Mouse (Mus musculus): ENCODE data around the gene Tsen2. TPM values are rescaled to one million over a fixed set of nuclear protein-coding genes. Genes with fewer than 3 reads are reported as not detected.

The Tsen2 gene
- total and polyA plus RNA-seq, 3 experiments, result 3.1 to 13.8 (median 8.0) TPM

DNA sequence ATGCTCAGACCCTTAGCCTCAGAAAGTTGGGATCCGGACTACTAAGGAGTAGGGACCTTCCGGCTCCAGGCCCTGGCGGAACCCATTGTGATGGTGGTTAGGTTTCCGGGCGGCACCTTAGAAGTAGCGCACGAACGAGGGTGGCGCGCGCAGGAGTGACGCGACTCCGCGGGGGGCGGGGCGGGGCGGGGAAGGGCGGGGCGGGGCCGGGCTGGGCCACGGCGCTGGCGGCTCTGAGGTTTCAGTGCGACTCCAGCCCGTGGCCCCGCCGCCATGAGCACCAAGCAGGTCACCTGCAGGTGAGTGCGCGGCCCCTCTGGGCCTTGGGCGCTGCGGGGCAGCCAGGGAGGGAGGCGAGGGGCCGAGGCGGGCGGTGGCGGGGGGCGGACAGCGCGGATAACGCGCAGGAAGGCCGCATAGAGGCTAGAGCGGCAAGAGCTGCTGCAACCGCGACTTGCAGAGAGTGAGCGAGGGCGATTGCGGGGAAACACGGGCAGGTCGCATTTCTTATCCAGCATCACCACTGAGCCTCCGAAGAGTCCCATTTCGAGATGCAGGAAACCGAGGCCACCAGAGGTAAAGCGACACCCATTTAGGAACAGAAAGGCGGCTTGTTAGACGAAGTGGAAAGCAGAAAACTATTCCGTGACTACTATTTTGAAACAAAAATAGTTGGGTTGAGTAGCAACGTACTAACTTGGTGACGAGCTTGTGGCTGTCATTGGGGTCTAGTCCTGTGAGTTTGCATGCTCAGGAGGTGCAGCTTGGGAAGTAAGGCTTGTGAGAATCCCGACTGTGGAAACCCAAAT is 57.5 kb downstream of the Tsen2 start, which contains the start of gene Mkrn2:
Gene Mkrn2, plus strand, starts transcription at position 188 of the 809 bp plus-strand sequence.
- peak; percentile 89 for DNase-seq

GRCm38 (mm10) chr6:115606461-115606860 is 62.0 kb downstream of the Tsen2 start:
- peak; percentile 64 for DNase-seq

DNA sequence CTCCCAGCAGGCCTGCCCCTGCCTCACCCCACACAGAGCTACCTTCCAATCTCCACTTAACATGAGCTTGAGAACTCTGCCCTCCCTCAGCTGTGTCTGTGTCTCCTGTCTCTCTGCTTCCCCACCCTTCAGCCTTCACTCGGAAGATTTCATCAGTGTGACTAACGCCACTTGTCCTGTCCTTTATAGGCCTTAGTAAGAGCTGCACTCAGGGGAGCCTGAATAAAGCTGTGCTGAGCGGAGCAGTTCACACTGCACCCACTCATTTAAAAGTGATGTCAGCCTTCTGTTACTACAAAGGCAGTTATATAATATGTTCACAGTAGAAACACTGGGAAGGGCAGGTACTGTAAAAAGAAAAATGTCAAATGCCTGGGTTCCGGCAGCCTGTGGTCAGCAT is 63.0 kb downstream of the Tsen2 start:
- DNase-seq, result peak; percentile 77

DNA sequence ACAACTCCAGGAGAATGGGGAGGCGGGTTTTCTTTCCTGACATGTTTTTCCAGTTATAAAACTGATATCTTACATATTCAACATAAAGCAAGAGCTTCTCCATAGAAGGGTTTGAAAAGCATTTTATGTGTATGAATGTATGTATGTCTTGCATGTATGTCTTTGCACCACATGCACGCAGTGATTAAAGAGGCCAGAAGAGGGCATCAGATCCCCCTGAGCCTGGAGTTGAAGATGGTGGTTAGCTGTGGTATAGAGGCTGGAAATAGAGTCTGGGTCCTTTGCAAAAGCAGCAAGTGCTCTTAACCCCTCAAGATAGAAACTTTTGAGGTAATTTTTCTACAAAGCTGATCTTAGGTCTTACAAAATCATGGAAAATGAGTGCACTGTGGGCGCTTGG is 64.7 kb downstream of the Tsen2 start:
- no peak for DNase-seq

DNA sequence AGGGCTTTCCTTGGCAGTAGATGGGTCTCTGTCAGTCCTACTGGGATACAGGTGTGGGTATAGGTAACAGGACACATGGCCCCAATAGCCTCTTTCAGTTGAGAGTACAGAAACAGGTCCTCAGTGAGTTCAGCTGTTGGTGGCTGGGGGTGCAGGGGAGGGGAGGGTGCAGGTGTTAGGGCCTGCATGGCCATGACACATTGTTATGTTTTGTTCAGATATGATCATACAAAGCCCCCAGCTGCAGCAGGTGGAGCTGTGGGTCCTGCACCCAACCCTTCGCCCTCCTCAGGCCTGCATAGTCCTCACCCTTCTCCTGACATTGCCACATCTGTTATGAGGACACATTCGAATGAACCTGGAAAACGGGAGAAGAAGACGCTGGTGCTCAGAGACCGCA is 65.8 kb downstream of the Tsen2 start:
- DNase-seq, result no peak

DNA sequence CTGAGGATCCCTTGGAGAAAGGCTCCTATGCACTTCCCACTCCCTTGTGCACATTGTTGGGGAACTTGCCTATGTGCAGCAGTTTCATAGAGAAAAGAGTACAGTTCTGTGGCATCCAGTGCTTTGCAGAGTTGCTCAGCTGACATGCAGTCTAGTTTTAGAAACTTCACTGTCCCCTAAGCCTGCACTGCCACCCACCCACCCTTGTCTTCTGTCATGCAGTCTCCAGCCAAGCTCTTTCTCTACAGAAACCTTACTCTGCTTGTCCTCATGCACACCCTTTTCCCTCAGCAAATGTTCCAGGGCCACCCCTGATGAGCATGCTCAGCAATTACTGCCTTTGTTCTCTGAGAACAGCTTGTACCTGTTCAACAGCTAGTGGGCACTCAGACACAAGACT is 69.3 kb downstream of the Tsen2 start:
- DNase-seq, result no peak

- no peak for DNase-seq
Measured at GRCm38 (mm10) chr6:115615983-115616382, 71.5 kb downstream of the Tsen2 start.

- DNase-seq, result peak; percentile 38
Measured at GRCm38 (mm10) chr6:115619818-115620217, 75.4 kb downstream of the Tsen2 start.

- DNase-seq, result no peak
Measured at GRCm38 (mm10) chr6:115620942-115621341, 76.5 kb downstream of the Tsen2 start.

DNA sequence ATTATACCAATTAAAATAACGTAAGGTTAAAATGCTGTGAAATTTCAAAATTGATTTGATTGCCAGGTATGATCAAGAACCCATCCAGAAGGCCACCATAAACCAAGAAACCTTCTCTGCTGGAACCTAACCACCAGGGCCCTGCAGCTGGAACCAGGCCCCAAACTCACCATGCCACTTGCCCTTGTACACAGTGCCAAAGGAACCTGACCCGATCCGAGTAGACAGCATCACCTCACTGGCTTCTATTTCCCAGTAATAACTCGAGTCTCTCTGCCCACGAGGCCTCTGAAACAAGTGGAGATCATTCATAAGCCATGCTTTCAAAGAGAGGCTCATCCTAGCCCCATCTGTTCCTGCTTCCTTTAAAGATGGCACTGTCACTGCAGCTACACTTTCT is 81.7 kb downstream of the Tsen2 start:
- no peak for DNase-seq

Other genes starting within 250 kb of the Tsen2 start
- 10 to 100 TPM; 77.8 to 86.1 TPM for gene Pparg, start 183.7 kb upstream of the Tsen2 start, total RNA-seq (2021)
- 16.3 and 24.0 TPM in 2 replicates for gene Pparg, start 183.7 kb upstream of the Tsen2 start, polyA plus RNA-seq (2012; rRNA removed)
- gene Mkrn2os, start 47.9 kb downstream of the Tsen2 start, total RNA-seq (2021), result not detected
- gene Mkrn2os, start 47.9 kb downstream of the Tsen2 start, polyA plus RNA-seq (2012; rRNA removed), result 0.10 TPM in 1 of 2 replicates, not detected in the other
- 10 to 100 TPM; 45.4 to 53.8 TPM for gene Mkrn2, start 57.2 kb downstream of the Tsen2 start, total RNA-seq (2021)
- 174 and 225 TPM in 2 replicates for gene Mkrn2, start 57.2 kb downstream of the Tsen2 start, polyA plus RNA-seq (2012; rRNA removed)
- 100 to 1,000 TPM in 1 of 2 experiments, 10 to 100 TPM in 1; 91.7 to 101 TPM for gene Raf1, start 132.0 kb downstream of the Tsen2 start, total RNA-seq (2021)
- gene Raf1, start 132.0 kb downstream of the Tsen2 start, polyA plus RNA-seq (2012; rRNA removed), result 87.5 and 133 TPM in 2 replicates
- under 1 TPM in 1 of 2 experiments, not detected in 1; 0.35 TPM for gene Tmem40, start 217.7 kb downstream of the Tsen2 start, total RNA-seq (2021)
- not detected in 2 replicates for gene Tmem40, start 217.7 kb downstream of the Tsen2 start, polyA plus RNA-seq (2012; rRNA removed)
- gene Cand2, start 229.9 kb downstream of the Tsen2 start, total RNA-seq (2021), result 10 to 100 TPM in 1 of 2 experiments, 1 to 10 TPM in 1; 8.9 to 16.1 TPM
- 16.6 and 18.3 TPM in 2 replicates for gene Cand2, start 229.9 kb downstream of the Tsen2 start, polyA plus RNA-seq (2012; rRNA removed)

Measured in adrenal gland, adult 2 months (tissue).